Mouse (Mus musculus): ENCODE data around the gene Klhl41. TPM values are rescaled to one million over a fixed set of nuclear protein-coding genes. Genes with fewer than 3 reads are reported as not detected.
A peak's percentile ranks its signal among the peaks of the same experiment; 100 is the strongest.
"Not testable (repeated sequence)": the region's sequence is repeated elsewhere in the genome, so short reads cannot be mapped to it uniquely, and the experiment has no call there.

Gene Klhl41
- under 1 TPM; 0.21 to 0.59 (median 0.54) TPM for total RNA-seq (2022)

DNA sequence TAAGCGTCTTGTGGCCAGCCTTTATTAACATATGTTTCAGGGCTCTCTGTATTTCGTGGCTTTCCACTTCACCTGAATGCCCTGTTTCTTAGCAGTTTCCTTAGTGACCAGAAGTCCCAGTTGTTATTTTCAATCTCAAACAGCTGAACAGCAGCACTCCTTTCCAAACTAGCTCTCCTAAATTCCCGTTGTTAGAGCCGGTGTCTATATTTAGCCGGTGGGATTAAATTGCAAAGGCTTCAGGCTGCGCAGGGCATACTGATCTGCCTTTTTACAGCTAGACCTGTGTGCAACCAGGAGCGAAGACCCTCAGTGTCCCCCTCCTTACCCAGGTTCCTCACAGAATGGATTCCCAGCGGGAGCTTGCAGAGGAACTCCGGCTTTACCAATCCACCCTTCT lies at the start of gene Klhl41:
Gene Klhl41 (plus strand): TSS at position 268 of the 400 bp plus-strand sequence.
- DNase-seq = no peak

DNA sequence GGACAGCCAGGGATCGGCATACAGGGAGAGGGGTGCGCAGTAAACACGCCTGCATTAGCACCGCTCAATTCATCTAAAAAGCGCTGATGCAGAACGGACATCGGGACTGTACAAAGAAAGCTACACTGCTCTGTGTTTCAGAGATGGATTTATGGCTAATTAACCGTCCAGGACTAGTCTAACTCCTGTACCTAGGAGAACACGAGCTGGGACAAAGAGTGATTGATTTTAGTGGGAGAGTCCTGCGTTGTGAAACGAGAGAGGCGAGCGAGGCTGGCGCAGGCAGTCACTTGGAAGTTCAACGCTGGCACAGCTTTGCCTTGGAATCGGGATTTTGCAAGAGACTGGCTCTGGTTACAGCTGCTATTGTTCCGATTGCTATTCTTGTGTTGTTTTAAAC lies 40.7 kb upstream of the Klhl41 start:
- DNase-seq = no peak

DNA sequence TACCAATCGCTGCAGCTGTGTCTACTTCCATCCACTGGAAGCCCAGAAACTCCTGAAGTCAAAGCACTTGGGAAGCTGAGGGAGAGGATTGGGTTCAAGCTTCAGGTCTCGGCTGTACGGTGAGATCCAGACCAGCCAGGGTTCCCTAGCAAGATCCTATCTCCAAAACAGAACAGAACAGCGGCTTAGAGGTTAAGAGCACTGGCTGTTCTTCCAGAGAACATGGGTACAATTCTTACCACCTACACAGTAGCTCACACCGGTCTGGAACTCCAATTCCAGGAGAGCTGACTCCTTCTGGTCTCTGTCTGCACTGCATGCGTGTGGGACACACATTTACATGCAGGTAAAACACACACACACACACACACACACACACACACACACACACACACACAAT lies 40.0 kb upstream of the Klhl41 start:
- DNase-seq = no peak

DNA sequence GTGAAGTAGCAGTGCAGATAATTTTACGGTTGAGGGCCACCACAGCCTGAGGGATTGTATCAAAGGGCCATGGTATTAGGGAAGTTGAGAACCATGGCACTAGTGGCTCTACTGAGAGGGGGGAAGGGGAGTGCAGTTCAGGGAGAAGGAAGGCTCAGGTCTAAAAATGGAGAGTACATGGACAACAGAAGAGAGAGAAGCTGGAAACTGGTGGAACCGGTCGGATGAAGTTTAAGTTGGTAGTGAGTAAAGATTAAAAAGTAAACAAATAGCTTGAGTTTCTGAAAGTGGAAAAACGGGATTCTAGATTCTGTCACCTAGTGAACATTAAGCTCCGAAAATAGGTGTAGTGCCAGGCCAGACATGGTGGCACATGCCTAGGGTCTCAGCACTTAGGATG lies 39.1 kb upstream of the Klhl41 start:
- no peak for DNase-seq

DNA sequence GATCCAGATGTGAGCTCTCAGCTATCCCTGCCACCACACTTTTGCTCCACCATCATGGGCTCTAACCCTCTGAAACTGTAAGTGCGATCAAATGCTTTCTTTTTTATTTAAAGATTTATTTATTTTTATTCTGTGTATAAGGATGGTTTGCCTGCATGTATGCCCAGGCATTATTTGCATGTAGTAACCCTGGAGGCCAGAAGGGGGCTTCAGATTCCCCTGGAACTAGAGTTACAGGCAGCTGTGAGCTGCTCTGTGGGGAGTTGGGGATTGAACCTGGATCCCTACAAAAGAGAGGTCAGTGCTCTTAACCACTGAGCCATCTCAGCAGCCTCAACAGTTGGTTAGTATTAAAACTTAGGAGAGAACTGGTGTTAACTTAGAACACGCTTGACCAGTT lies 38.5 kb upstream of the Klhl41 start:
- DNase-seq = no peak

DNA sequence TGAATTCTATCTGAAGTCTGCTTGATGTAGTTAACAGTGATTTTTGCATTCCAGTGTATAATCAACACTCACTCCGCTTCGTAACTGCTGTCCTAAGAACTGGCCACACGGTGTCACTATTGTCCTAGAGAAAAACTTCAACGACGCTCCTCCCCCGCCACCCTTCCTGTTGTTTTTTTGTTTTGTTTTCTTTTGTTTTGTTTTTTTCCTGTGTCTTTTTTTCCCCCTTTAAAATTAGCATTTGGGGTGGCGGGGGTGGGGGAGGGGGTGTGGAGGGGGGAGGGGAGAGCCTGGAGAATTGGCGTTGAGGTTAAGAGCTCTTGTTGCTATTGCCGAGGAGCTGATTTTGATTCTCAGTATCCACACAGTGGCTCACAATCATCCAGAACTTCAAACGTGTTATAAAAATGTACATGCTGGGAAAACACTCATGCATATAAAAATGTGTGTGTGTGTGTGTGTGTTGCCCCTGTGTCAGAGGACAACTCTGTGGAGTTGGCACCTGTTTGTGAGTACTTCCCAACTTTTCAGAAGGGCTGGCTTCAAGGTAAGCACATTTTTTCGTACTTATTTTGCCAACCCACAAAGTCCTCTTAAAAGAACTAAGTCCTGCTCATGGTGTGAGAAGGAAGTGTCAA lies 34.7 kb upstream of the Klhl41 start:
- DNase-seq = no peak

DNA sequence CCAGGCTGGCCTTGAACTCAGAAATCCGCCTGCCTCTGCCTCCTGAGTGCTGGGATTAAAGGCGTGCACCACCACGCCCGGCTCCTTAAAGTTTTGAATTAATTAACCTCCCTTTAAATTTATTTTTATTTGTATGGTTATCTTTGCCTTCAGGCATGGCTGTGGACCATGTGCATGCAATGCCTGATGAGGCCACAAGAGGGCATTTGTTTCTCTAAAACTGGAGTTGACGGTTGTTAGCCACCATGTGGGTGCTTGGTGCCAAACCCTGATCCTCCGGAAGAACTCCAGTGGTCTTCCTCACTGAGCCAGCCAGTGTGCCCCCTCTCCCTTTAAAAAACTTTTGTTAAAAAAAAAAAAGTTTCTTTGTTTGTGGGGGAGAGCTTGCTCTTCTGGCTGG lies 34.1 kb upstream of the Klhl41 start:
- no peak for DNase-seq

DNA sequence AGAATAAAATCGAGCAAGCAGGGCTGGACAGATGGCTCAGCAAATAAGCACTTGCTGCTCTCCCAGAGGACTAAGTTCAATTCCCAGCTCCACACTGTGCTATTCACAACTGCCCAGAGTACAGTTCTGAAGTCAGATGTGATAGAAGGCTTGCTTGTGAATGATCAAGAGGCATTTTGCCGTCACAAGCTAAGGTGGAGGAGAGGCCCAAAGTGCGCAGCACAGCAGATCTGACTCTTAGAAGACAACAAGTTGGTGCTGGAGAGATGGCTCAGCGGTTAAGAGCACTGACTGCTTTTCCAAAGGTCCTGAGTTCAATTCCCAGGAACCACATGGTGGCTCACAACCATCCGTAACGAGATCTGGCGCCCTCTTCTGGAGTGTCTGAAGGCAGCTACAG lies 31.9 kb upstream of the Klhl41 start:
- DNase-seq = not testable (repeated sequence)

DNA sequence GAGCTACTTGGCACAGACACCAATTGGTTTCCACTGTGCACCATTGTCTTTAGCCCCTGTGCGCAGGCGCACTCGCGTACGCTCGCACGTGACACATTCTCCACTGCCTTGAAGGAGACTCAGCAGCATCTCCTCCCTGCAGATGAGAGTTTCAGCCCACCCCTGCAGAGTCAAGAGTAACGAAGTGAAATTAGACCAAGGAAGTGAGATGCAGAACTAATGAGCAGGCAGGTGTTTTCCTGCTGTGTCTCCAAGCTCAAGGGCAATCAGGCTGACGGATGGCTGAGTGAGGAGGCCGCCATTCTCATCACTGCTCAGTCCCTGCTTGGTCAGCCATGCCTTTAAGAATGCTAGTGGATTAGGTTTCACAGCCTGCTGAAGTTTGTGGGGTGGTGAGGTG lies 29.8 kb upstream of the Klhl41 start:
- DNase-seq = no peak

DNA sequence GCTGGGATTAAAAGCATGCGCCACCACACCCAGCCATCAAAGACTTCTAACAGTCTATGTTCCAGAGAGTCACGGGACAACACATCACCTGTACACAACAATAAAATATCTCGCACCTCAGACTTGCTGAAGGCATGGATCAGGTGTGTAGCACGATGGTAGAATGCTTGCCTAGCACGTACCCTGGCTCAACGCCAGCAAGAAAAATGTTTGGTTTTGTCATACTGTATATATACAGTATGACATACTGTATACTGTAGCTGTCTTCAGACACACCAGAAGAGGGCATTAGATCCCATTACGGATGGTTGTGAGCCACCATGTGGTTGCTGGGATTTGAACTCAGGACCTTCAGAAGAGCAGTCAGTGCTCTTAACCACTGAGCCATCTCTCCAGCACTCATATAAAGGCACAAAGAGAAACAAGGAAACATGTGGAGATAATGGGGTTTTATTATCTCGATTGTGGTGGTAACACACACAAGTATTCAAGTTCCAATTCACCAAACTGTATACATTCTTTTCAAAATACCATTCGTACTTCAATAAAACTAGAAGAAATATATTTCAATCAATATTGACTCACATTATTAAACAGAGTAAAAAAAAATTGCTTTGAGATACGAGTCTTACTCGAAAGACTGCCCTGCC lies 24.8 kb upstream of the Klhl41 start:
- no peak for DNase-seq

DNA sequence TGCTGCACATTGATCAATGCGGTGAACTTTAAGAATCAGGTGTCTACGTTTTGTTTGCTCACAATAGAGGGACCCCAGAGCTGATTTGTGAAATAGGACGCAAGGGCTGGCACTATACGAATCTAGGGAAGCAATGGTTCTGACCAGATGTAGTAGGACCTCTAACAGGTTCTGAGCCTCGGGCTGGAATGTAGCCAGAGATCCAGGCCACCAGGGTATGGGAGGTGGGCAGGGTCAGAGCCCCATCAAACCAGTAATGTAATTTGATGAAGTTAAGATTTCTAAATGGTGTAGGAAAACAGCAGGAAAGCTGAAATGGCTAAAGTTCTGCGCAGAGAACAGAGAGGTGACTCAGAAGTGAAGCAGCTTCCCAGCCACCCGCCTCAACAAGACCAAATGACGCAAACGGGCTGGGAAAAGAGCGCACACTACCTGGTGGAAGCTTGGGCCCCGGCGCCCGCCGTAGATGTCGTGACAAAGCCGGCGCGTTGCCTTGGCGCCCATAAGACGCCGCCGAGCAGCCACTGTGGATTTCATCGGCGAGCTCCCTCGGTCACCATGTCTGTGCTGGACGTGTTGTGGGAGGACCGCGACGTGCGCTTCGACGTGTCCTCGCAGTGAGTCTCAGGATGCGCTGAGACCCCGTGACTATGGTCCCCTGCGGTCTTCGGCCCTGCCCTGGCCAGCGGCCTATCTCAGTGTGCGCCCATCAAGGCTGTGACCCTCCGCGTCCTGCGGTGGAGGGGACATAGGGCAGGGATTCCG lies 23.0 kb upstream of the Klhl41 start, which contains the start of gene Bbs5:
Gene Bbs5 (plus strand): TSS at position 446 of the 765 bp plus-strand sequence.
- DNase-seq = peak; percentile 93

DNA sequence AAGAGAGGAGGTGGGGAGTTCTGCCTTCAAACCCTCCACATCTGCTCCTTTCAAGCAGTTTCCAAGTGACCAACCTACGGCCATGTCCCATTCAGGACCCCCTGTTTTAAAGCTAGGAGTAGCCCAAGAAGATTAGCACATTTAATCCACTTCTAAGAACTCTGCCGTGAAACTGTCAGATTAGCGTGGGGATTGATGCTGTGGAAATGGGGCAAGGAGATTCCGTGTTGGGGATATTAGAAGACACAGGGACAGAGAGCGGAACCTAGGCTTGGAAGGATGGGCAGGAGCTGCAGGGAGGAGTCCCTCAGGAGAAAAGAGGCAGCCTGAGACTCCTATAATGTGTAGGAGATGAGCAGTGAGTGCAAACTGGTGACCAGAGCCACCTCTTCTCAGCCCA lies 20.2 kb upstream of the Klhl41 start:
- DNase-seq = no peak

DNA sequence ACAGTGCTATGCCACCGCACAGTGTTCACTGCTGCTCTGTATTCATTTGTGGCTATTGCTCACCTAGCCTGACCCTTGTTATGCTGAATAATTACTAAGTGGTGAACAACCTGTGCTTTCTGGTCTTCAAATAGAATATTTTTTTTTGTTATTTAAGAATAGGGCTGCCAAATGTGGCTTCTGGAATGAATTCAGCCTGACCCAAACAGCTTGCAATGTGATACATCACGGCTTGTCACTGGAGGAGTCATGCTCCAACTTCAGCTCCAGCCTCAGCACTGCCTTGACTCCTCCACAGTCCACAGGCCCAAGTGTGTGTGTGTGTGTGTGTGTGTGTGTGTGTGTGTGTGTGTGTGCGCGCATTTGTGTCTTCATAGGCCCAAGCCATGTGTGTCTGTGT lies 10.6 kb upstream of the Klhl41 start:
- no peak for DNase-seq

DNA sequence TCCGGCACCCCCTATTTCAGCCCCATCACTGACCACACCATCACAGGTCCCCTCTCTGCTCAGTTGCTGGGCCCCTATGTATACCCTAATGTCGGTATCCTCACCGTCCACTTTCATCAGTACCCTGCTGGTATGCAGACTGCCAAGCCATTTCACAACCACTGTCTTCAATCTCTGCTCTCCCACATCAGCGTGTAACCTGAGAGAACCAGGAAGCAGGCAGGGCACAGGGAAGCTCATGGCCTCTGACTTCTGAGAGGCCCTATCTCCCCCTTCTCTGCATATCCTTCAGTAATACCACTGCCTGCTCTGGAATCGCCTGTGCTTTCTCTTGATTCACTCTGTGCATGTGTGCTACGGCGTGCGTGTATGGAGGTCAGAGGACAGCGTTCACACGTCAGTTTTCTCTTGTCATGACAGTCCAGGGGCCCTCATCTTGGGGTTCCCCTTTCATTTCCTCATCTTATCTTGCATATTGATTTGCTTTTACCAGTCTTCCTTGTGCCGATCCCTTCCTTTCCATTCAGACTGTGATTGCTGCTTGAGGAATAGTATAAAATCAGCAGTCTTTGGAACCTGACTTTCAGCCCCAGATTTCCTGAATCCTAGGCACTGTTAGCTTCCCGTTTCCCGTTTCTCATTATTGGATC lies 6.0 kb upstream of the Klhl41 start:
- DNase-seq = no peak

DNA sequence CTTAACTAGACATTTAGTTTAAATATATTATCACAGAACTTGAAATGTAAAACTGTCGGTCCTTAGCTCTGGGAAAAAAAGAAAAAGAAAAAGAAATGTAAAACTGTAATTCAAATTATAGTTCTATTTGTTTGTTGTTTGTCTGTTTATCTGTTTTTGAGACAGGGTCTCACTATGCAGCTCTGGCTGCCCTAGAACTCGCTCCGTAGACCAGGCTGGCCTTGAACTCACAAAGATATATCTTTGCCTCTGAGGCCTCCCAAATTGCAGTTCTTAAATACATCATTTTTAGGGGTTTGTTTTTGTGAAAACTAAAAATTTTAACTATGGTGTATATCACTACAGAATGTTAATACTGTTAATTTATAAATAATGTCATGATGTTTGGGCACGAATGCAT lies 2.3 kb upstream of the Klhl41 start:
- DNase-seq = no peak

DNA sequence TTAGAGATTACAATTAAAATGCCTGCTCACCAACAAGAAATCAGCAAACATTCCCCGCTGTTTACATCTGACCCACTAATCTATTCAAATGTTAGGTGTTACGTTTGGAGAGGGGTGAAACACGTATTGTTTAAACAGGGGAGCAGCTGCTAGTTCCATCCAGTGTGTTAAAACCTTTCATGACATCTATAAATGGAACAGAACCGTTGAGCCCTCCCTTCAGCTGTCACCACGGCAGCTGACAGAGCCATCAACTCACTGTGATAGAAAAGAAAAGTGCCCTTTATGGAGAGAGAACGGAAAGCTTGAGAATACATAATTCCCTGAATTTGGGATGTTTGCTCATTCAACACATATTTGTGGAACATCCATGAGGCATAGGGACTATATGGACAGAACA lies 1.5 kb upstream of the Klhl41 start:
- DNase-seq = no peak

DNA sequence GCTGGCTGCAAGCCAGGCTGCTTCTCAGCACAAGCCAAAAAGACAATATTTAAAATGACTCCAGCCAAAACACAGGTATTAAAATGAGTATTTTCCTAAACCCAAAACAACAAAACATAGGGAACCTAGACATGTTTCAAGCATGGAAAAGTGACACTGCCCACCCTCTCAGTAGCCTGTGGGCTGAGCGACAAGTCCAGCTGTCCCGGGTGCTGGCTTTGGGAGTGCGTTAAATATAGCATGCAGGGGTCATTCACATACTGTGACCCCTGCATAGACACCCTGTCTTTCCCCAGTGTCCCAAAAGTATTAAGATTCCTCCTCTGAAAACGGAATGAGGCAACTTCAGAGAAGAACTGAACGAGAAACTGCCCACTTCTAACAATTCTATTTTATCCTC lies 3.8 kb downstream of the Klhl41 start:
- DNase-seq = no peak

DNA sequence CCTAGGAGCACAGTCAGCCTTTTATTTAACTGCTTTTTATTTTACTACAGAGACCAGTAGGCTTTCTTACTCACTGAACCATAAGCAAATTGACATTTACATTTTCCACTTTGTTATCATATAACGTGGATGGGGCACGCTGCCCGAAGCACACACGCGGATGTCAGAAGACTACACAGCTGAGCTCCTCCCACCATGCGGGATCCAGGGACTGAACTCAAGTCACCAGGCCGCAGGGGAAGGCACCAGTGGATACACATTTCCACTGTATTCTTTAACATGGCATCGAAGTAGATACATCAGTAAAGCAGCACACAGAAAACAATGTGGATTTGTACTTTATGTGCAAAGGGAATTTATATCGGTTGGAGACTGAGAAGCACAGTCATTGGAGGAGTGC lies 5.3 kb downstream of the Klhl41 start:
- DNase-seq = no peak

DNA sequence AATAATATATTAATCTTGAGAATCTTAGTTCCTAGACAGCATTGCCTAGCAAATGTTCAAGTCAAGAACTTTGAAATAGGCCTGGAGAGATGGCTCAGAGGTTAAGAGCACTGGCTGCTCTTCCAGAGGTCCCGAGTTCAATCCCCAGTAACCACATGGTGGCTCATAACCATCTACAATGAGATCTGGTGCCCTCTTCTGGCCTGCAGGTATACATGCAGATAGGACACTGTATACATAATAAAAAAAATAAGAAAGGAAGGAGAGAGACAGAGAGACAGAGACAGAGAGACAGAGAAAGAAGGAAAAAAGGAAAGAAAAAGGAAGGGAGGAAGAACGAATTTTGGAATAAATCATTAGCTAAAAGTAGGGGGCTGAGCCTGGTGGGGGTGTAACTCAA lies 6.8 kb downstream of the Klhl41 start:
- no peak for DNase-seq

DNA sequence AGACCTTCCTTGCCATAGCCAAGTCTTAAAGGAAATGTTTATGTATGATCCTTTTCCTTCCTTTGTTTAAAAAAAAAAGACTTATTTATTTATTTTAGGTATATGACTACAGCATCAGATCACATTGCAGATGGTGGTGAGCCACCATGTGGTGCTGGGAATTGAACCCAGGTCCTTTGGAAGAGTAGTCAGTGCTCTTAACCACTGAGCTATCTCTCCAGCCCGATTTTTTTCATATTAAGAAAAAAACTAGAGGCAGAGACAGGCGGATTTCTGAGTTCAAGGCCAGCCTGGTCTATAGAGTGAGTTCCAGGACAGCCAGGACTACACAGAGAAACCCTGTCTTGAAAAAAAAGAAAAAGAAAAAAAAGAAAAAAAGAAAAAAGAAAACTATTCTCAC lies 7.3 kb downstream of the Klhl41 start:
- not testable (repeated sequence) for DNase-seq

DNA sequence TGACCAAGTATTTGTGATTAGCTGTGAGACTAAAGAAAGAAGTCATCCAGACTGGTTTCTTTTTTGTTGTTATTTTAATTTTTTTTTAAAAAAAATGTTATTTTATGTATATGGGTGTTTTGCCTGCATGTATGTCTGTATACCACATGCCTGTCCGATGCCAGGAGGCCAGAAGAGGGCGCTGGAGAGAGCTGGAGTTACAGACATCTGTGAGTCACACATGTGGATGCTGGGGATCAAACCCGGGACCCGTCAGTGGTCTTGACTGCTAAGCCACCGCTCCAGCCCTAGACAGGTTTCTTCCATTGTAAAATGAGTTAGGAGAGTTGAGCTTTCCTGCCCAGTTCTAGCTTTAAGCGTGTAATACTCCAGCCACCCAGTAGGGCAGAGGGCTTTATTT lies 10.1 kb downstream of the Klhl41 start:
- DNase-seq = no peak

DNA sequence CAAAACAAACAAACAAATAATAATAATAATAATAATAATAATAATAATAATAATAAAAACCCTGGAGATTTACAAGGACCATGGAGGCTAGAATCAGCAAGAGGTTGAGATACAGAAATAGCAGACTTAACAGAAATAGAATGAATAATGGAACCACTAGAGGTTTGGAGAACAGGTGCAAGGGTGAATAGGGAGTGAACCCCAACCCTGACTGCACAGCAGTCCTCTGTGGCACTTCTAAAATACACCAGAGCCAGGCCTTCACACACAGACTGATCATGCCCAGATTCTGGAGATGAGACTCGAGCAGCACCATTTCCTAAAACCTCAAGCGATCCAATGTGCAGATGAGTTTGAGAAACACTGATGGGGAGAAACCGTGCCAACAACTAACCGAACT lies 12.0 kb downstream of the Klhl41 start:
- no peak for DNase-seq

All from adrenal gland, adult 8-10 months (tissue).